Mouse (Mus musculus): Measurements from ENCODE around the gene Cnnm1.

GRCm38 (mm10) chr19:43407181-43407580 lies 33.1 kb upstream of the Cnnm1 start:
- TF ChIP-seq CTCF (IDR thresholded peaks at IDR 0.05; ENCODE audit: extremely low read depth, insufficient read depth, low read length) (no peak), POLR2A (IDR thresholded peaks at IDR 0.05; ENCODE audit: extremely low read depth, insufficient read depth, low read length) (no peak)
